Mouse (Mus musculus): Measurements from ENCODE around the gene Gm14137.

GRCm38 (mm10) chr2:119172862-119173576 is 1.3 kb upstream of the Gm14137 start:
- TF ChIP-seq CTCF (IDR thresholded peaks at IDR 0.05; ENCODE audit: borderline replicate concordance, insufficient read depth, low read depth, low read length) (no peak), POLR2A (IDR thresholded peaks at IDR 0.05; ENCODE audit: borderline replicate concordance, insufficient read depth, low read length) (no peak)
